Mouse (Mus musculus) embryo, embryonic 11 days (tissue): ENCODE results near the gene Anxa6.
"Not testable (repeated sequence)": the region's sequence is repeated elsewhere in the genome, so short reads cannot be mapped to it uniquely, and the experiment has no call there.

Experiments
- DNase-seq: peaks from one replicate; pipeline ENCODE4 v3.0.0-alpha.2; 2015

The Anxa6 gene

GRCm38 (mm10) chr11:54957708-54958107, 75.5 kb downstream of the Anxa6 start:
- not testable (repeated sequence) for DNase-seq

DNA sequence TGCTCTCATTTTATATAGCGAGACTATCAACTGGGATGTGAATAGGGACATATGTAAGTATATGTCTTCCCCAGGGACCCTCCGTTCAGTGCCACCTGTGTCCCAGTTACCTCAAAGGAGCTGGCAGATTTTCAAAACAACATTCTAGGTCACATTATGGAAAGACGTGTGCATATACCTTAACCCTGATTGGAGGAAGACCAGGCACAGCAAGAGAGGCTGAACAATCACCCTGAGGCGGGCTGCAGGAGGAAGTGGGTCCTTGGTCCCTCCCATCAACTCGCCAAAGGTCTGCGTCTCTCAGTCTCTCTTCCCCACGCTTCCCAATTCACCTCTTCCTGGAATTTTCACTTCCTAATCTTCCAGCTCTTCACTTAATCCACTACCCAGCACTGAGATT, 76.3 kb downstream of the Anxa6 start:
- DNase-seq, result no peak

- DNase-seq, result peak; percentile 97
Observed at GRCm38 (mm10) chr11:54955735-54956480, 77.3 kb downstream of the Anxa6 start.

DNA sequence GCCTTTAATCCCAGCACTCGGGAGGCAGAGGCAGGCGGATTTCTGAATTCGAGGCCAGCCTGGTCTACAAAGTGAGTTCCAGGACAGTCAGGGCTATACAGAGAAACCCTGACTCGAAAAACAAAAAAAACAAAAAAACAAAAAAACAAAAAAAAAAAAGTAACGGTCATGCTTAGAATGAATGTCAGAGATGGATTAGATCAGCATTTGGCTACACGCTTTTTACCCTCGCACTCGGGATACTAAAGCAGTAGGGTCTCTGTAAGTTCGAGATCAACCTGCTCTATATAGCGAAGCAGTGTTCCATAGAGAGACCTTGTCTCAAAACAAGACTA, 77.9 kb downstream of the Anxa6 start:
- DNase-seq, result not testable (repeated sequence)

DNA sequence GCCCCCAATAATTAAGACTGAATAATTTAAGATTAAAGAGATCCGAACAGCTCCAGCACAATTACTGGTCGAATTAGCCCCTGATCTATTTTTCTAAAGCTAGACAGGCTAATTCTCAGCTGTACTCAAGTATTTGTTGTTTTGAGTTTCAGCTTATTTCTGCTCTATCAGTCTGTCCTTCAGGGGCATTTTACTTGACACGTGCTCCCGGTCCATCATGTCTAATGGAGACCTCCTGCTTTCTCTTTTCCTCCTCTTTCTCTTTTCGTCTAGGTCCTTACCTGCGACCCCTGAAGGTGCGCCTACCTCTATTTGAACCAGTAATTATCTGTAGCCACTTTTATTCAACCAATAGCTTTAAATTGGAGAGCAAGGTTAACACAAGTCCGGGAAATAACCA, 78.5 kb downstream of the Anxa6 start:
- DNase-seq, result no peak

GRCm38 (mm10) chr11:54953993-54954446, 79.2 kb downstream of the Anxa6 start:
- peak; percentile 41 for DNase-seq

GRCm38 (mm10) chr11:54952651-54953050, 80.6 kb downstream of the Anxa6 start:
- DNase-seq, result no peak

- DNase-seq, result no peak
Observed at GRCm38 (mm10) chr11:54950684-54951083, 82.6 kb downstream of the Anxa6 start.

GRCm38 (mm10) chr11:54949717-54950116, 83.5 kb downstream of the Anxa6 start:
- DNase-seq, result no peak

GRCm38 (mm10) chr11:54944702-54945101, 88.5 kb downstream of the Anxa6 start:
- no peak for DNase-seq

DNA sequence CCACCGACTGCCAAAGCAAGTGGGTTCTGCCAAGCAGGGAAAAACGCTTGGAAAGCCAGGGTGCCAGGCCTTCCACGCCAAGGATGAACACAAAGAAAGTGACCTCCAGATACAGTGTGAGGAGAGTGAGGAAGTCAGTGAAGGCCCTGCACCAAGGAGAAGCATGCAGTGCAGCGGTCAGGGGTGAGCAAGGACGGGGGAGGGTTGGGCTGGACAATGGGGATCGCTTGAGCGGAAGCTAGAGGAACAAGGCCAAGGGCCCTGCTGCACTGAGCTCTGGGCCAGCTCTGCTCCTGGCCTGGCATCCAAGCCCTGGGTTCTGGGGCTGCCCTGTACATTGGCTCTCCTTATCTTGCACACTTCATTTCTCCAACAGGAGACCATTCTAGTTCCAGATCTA, 93.2 kb downstream of the Anxa6 start:
- no peak for DNase-seq

DNA sequence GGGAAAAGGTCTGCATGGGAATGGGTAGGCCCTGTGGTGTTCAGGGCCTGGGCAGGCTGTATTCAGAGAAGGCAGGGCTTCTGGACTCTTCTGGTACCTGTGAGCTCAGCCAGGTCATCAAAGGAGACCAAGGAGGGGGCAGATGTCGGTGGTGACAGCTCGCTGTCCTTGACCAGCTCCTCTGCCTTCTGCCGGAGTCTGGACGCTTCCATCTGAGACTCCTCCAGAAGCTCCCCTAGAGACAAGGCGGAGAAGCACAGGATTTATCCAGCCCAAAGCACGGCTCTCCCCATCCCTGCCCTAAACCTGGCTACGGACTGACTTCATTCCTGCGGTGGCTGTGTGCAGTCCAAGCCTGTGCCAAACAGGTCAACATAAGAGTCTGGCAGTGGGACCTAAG, 93.7 kb downstream of the Anxa6 start:
- no peak for DNase-seq

DNA sequence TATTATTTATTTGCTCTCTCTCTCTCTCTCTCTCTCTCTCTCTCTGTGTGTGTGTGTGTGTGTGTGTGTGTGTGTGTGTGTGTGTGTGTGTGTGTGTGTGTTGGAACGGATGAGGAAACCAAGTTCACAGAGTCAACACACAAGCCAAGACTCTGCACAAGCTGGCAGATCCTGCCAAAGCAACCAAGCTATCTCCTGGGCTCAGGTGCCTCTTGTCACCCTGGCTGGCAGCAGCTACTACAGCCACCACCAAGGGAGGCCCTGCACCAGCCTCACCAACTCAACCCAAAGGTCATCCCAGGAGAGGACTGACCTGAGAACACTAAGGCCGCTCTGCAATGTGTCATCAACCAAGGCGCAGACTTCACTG, 96.5 kb downstream of the Anxa6 start:
- DNase-seq, result no peak

DNA sequence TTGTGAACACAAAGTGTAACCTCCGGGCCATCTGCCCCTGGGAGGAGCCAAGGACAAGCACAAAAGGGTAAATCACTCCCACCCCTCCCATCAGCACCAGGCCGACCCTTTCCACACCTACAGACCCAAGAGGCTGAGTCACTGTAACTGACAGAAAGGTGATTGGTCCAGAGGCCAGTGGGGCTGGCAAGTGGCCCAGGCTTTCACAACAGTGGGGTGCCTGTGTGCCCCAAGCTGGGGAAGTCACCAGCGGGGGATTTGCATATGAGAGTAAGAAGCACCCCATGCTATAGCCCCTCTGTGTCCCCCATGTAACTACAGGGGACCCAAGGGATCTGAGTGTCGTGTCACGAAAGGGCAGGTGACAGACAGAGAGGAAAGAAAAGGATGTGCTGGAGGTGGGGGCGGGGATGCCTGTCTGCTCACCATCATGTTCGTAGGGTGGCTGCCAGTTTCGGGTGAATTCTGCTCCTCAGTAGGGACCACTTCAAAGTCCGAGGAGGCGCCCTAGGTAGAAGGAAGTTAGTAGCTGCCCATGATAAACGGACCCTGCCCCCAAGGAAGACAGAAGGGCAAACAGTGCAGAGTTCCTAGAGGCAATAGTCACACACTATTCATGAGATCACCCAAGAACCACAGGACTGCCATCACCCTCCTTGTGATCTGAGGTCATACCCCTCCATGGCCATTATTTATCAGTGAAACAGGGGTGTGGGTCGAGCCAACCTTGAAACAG, 97.0 kb downstream of the Anxa6 start:
- no peak for DNase-seq

- no peak for DNase-seq
Observed at GRCm38 (mm10) chr11:54934198-54934597, 99.0 kb downstream of the Anxa6 start.

- no peak for DNase-seq
Observed at GRCm38 (mm10) chr11:54932540-54932939, 100.7 kb downstream of the Anxa6 start.

GRCm38 (mm10) chr11:54931405-54932093, 101.7 kb downstream of the Anxa6 start:
- DNase-seq, result peak; percentile 32

- peak; percentile 65 for DNase-seq
Observed at GRCm38 (mm10) chr11:54930318-54930979, 102.8 kb downstream of the Anxa6 start.

DNA sequence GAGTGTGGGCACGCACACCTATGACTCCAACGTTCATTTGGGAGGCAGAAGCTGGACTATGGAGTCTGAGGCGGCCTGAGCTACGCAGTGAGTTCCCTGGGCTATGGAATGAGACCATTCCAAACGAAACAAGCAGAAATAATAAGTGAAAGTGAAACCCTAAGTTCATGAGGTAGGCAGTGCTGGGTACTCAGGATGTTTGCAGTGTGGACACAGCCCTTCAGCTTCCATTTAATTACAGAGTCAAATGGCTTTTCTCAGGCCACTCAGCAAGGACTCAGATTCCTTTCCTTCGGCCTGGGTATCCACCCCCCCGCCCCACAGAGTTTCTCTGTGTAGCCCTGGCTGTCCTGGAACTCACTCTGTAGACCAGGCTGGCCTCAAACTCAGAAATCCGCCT, 103.5 kb downstream of the Anxa6 start:
- no peak for DNase-seq

- no peak for DNase-seq
Observed at GRCm38 (mm10) chr11:54929290-54929689, 104.0 kb downstream of the Anxa6 start.
